Mouse (Mus musculus) inflammation-experienced regulatory T-cells, adult 6 months (primary cell): ENCODE results near the gene Syt7. TPM values are rescaled to one million over a fixed set of nuclear protein-coding genes. Genes with fewer than 3 reads are reported as not detected.

Experiments used
- ATAC-seq: one replicate; pipeline ENCODE4 v1.8.0; 2017
- polyA plus RNA-seq, 3 experiments: library from polyadenylated mRNA; unstranded; fragments of 100-300 nt; shearing (Covaris generic); gene quantifications; one replicate each; pipeline ENCODE4 v1.2.1; 2017

Gene Syt7
- polyA plus RNA-seq, 3 experiments from 2014 or later = 0.05 TPM; not detected in 2

DNA sequence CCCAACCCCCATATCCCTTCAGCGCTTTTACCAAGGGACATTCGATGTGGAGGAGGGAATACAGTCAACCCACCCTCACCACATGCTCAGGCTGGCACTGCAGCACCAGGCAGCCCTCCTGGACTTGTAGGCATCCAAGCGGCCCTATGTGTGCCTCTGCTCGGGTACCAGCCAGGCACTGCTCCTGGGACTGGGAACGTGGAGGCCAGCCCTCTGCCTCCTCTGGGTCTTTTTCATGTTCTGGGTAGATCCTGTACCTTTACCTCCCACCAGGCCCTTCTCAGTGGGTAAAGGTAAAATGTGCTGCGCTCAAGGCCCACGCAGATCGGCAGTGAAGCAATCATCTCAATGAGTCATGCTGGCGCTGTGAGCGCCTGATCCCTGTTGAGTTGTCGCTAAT is 71.0 kb downstream of the Syt7 start:
- no peak for ATAC-seq

- no peak for ATAC-seq
Observed at GRCm38 (mm10) chr19:10461584-10461983, 72.7 kb downstream of the Syt7 start.

- no peak for ATAC-seq
Observed at GRCm38 (mm10) chr19:10464427-10464826, 75.5 kb downstream of the Syt7 start.

- ATAC-seq = no peak
Observed at GRCm38 (mm10) chr19:10469171-10469658, 80.3 kb downstream of the Syt7 start.

- no peak for ATAC-seq
Observed at GRCm38 (mm10) chr19:10472958-10473357, 84.1 kb downstream of the Syt7 start.

DNA sequence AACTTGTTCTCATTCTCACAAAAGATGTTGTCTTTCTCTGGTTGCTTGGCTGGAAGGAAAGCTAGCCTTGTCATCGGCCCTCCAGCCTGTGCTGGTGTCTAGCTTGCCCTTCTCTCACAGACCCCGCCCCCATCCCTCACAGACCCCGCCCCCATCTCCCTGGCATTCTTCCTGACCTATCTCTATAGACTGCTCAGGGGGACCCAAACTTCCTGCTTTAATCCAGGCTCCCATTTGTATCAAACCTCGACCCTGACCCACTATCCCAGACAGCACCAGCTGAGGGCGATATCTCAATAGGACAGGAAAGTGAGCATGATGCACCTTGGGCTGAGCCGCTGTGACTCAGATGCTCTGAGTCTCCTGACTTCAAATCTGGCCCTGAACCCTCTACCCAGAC is 84.9 kb downstream of the Syt7 start:
- no peak for ATAC-seq

DNA sequence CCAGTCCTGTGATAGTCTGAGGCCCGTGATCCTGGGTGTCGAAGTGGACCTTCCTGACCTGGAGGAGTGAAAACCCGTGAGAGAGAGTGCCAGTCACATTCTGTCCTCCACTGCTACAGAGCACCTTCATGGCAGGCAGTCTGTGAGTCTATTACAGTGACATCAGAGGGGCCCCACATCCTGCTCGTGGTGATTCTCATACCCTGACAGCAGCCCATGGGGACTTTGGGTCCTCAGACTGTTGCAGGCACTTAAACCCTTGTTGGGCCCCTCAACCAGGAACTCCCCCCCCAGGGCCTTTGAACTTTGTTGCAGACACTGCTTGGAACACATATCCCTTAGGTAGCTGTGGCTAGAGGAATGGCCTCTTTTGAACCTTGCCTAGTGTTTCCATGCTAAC is 90.7 kb downstream of the Syt7 start:
- ATAC-seq = no peak

DNA sequence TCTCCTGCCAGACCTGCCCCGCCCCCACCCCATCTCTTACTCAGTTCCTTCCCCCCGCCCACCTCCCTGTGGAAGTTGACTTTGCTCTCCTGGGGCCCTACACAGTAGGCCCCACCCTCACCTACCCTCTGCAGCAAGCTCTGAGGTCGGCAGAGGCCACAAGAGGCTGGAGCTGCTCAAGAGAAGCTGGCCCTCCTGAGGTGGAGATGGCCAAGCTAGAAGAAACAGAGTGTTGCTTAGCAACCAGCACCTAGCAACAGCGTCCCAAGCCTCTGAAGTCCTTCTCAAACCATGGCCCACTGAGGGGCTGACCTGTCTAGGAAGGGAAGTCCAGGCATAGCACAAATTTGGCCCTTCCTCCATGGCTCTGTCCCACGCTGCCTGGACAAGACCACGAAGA is 93.8 kb downstream of the Syt7 start, which contains the start of gene Ppp1r32:
TSS of gene Ppp1r32 (minus strand) at position 226 of the 400 bp plus-strand sequence.
- ATAC-seq = no peak

DNA sequence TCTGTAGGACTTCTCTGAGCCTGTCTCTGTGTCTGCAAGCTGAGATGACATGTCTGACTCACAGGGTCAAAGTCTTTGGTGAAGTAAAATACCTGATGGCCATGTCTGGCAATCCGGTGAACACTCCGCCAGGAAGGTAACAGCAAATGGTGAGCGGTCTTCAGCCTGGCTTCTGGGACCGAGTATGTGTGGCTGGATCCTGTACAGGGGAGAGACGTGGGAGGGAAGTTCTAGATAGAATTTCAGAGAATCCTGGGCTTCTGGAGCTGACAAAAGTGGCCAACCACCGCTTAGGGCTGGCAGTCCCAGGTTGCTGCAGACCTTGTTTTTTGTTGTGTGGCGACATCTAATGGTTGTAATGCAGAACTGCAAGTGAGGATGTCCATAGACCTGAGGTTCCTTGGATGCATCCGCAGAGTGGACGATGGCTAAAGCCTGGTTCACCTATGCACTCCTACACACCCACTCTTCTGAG is 97.4 kb downstream of the Syt7 start:
- no peak for ATAC-seq

- no peak for ATAC-seq
Observed at GRCm38 (mm10) chr19:10495670-10496069, 106.8 kb downstream of the Syt7 start.

DNA sequence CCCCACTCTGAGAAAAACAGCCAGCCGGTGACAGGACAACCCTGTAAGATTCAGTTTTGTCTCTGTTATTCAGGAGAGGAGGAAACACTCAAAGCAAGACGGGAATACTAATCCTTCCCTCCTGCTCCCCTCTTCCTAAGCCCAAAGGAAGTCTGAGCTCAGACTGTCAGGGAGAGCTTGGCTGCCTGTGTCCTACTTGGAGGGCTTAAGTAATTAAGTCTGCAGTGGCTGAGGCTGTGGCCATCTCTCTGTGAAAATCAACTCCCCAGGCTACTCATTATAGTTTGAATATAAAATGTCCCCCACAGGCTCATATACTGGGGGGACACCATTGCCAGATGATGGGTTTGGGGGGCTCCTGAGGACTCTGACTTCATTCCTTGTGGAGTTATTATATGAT is 108.1 kb downstream of the Syt7 start:
- ATAC-seq = no peak

DNA sequence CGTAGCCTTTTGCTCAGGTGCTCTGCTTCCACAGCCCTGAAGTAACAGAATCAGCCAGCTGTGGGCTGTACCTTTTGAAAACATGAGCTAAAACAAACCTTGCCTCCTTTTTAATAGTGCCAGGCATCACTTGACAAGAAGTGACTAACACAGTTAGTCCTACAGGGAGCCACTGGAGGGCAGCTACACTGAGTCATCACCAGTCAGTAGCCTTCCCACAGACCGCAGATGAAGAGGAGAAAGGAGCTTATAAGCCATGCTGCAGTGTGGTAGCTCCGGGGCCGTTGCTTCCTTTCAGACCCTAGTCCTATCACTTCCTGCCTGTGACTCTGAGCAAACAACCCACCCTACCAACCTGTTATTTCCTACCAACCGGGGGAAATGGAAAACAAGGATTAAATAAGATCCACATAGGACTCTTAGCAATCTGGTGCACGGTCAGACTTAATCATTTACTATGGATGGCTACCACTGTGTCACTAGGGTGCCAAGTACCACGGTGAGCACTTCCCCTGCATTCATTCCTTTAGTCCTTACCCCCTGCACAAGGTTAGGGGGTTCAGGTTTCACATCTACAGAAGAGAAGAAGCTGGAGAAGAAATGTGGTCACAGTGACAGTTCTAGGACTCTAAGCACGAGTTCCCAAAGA is 108.7 kb downstream of the Syt7 start:
- no peak for ATAC-seq

DNA sequence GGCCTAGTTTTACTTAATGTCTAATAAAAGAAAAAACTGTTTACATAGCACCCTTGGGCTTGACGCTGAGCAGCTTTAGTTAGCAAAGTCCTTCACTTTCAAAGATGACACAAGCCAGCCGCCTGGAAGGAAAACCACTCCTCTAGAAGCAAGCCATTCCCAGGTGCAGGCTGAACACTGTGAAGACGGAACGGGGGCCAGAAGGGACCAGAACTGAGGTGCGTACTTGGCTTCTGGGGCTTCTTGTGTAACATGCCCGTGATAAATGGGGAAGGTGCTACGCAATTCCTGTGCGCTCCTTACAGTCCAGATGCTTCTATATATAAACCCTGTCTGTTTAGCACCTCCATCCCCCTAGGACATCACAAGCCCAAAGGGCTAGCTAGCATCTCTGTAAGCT is 111.7 kb downstream of the Syt7 start:
- no peak for ATAC-seq

DNA sequence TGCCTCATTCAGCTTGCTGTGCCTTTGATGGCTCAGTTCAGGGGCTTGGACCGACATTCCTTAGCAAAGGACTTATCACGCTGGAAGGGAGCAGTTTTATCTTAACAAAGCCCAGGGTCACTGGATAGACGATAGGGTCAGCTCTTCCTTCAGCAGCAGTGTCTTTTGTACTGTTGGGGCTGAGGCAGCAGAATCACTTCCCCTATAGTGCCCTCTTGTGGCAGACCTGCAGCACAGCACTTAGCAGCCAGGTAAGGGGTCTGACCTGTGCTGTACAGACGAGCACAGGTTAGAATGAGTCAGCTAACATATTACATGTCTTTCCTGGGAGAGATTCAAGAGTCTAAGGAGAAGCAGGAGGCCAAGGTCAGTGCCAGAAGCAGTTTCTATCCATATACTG is 113.7 kb downstream of the Syt7 start:
- ATAC-seq = no peak

Other genes starting within 250 kb of the Syt7 start
- 1 to 10 TPM; 5.4 to 6.0 (median 5.7) TPM for gene Fads1, start 206.2 kb upstream of the Syt7 start, polyA plus RNA-seq
- 100 to 1,000 TPM; 337 to 380 (median 368) TPM for gene Tmem258, start 185.1 kb upstream of the Syt7 start, polyA plus RNA-seq
- 100 to 1,000 TPM in 1 of 3 experiments, 10 to 100 TPM in 2; 51.3 to 106 (median 64.4) TPM for gene Fen1, start 184.9 kb upstream of the Syt7 start, polyA plus RNA-seq
- not detected for gene Myrf, start 148.3 kb upstream of the Syt7 start, polyA plus RNA-seq
- under 1 TPM in 1 of 3 experiments, not detected in 2; 0.11 TPM for gene Dagla, start 84.2 kb upstream of the Syt7 start, polyA plus RNA-seq
- gene Lrrc10b, start 68.4 kb downstream of the Syt7 start, polyA plus RNA-seq = not detected
- gene Ppp1r32, start 93.8 kb downstream of the Syt7 start, polyA plus RNA-seq = under 1 TPM in 2 of 3 experiments, not detected in 1; 0.30 to 0.73 TPM
- gene Cpsf7, start 136.2 kb downstream of the Syt7 start, polyA plus RNA-seq = 10 to 100 TPM; 44.3 to 78.6 (median 67.6) TPM
- 10 to 100 TPM; 87.1 to 95.9 (median 94.8) TPM for gene Sdhaf2, start 137.1 kb downstream of the Syt7 start, polyA plus RNA-seq
- gene Tmem216, start 167.1 kb downstream of the Syt7 start, polyA plus RNA-seq = 10 to 100 TPM in 1 of 3 experiments, 1 to 10 TPM in 2; 5.3 to 11.9 (median 9.8) TPM
- gene Cyb561a3, start 188.1 kb downstream of the Syt7 start, polyA plus RNA-seq = 10 to 100 TPM; 31.7 to 42.7 (median 34.1) TPM
- gene Tmem138, start 188.3 kb downstream of the Syt7 start, polyA plus RNA-seq = 10 to 100 TPM; 17.8 to 20.5 (median 18.6) TPM
- 100 to 1,000 TPM in 2 of 3 experiments, 10 to 100 TPM in 1; 94.0 to 107 (median 105) TPM for gene Ddb1, start 216.2 kb downstream of the Syt7 start, polyA plus RNA-seq
- gene Tkfc, start 216.6 kb downstream of the Syt7 start, polyA plus RNA-seq = 10 to 100 TPM in 1 of 3 experiments, 1 to 10 TPM in 2; 8.4 to 10.7 (median 9.5) TPM
- under 1 TPM in 1 of 3 experiments, not detected in 2; 0.79 TPM for gene Vwce, start 245.1 kb downstream of the Syt7 start, polyA plus RNA-seq